Mouse (Mus musculus): ENCODE measurements at regions not wholly inside any gene's neighbourhood (a gene's known extent, or its start where the extent isn't known, plus 50 kb on each side); places are given as distances from the start of the nearest gene placed in this dataset.

DNA sequence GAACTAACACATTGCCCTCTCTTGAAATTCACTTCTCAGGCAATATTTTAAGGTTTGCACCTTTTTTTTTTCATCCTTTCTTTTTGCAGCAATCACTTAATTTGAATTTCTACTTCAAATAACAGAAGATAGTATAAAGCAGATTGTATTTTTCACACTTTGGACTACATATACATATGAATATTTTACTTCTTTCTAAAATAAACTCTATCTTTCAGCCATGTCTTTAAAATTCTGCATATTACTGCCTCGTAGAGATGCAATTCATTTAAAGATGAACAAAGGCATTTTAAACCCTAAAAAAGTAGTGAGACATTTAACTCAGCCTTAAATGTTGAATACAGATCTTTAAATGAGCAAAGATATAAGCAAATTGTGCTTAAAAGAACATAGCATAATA is 739.1 kb upstream of the Cdh10 start:
- DNase-seq = no peak

All from adrenal gland, adult 2 months (tissue).